Mouse (Mus musculus) forebrain, embryonic 16.5 days (tissue): ENCODE measurements around the gene Tspan9. TPM values are rescaled to one million over a fixed set of nuclear protein-coding genes. Genes with fewer than 3 reads are reported as not detected.

Experiments used
- ATAC-seq: fragments of 200-750 bp; cut with Nextera tagmentation; 2 replicates; pipeline ENCODE4 v1.8.0; 2017; ENCODE audit warnings: mild to moderate bottlenecking, moderate library complexity
- H3K27ac ChIP-seq: fragments of 300-500 bp; sonication (generic); 2 replicates; pipeline ENCODE4 v1.5.1; 2014; ENCODE audit warnings: low read length, control low read depth
- H3K27me3 ChIP-seq: fragments of 300-500 bp; sonication (generic); replicated peaks from 2 replicates; pipeline ENCODE4 v1.6.1; 2014; ENCODE audit warnings: low read length; ENCODE audit not compliant: control insufficient read depth, insufficient read depth
- H3K36me3 ChIP-seq: fragments of 300-500 bp; sonication (generic); 2 replicates; pipeline ENCODE4 v1.6.1; 2014; ENCODE audit not compliant: control insufficient read depth, insufficient read depth
- H3K4me1 ChIP-seq: fragments of 300-500 bp; sonication (generic); replicated peaks from 2 replicates; pipeline ENCODE4 v1.6.1; 2014; ENCODE audit warnings: low read length; ENCODE audit not compliant: control insufficient read depth, insufficient read depth
- H3K4me2 ChIP-seq: fragments of 300-500 bp; sonication (generic); 2 replicates; pipeline ENCODE4 v1.6.1; 2014; ENCODE audit warnings: mild to moderate bottlenecking, low read length, control low read depth
- H3K4me3 ChIP-seq: fragments of 300-500 bp; sonication (generic); replicated peaks from 2 replicates; pipeline ENCODE4 v1.5.1; 2014; ENCODE audit warnings: mild to moderate bottlenecking, low read length, control low read depth
- H3K9ac ChIP-seq: fragments of 300-500 bp; sonication (generic); replicated peaks from 2 replicates; pipeline ENCODE4 v1.6.1; 2014; ENCODE audit warnings: low read depth, low read length, control low read depth
- H3K9me3 ChIP-seq: fragments of 300-500 bp; sonication (generic); 2 replicates; pipeline ENCODE4 v1.6.1; 2016; ENCODE audit warnings: low read length; ENCODE audit not compliant: control insufficient read depth
- WGBS: fragments of 180-500 bp; shearing (Covaris S2); extraction: QIAGEN DNeasy Blood & Tissue Kit; methylation state at CpG from one replicate; pipeline ENCODE4 v1.1.7; 2014; 5-methylcytosine and 5-hydroxymethylcytosine counted together
- polyA plus RNA-seq: library from polyadenylated mRNA; unstranded; fragments of >200 nt; fragmentation: Nextera tagmentation; extraction: Ambion mirVana; gene quantifications from 2 replicates; pipeline ENCODE4 v1.2.1, GENCODE M21; 2015

The Tspan9 gene
- polyA plus RNA-seq, 1 experiment from 2014 or later = 57.4 TPM

- Histone ChIP-seq H3K36me3 (no peaks in the 10 kb centered on the region), H3K27ac (no peak overlapping the region), H3K9me3 (no peaks in the 10 kb centered on the region), H3K9ac (no peak overlapping the region), H3K4me1 (peaks cover 14% of the 10 kb centered on the region), H3K27me3 (peaks cover 3% of the 10 kb centered on the region; the same call in 1 of the 2 replicates), H3K4me2 (no peak overlapping the region), H3K4me3 (no peak overlapping the region)
- no peak for ATAC-seq
- WGBS = 71% methylated on average over 9 of the region's 9 CpGs
Observed at GRCm38 (mm10) chr6:128039077-128039766, 104.2 kb downstream of the Tspan9 start.

- Histone ChIP-seq H3K4me1 (peaks cover 17% of the 10 kb centered on the region), H3K4me2 (no peak overlapping the region), H3K27me3 (peaks cover 5% of the 10 kb centered on the region), H3K4me3 (no peak overlapping the region), H3K9me3 (no peaks in the 10 kb centered on the region), H3K9ac (no peak overlapping the region), H3K36me3 (no peaks in the 10 kb centered on the region), H3K27ac (no peak overlapping the region)
- 42% methylated on average over 6 of the region's 6 CpGs for WGBS
- ATAC-seq = no peak
Observed at GRCm38 (mm10) chr6:128038568-128038967, 104.8 kb downstream of the Tspan9 start.

DNA sequence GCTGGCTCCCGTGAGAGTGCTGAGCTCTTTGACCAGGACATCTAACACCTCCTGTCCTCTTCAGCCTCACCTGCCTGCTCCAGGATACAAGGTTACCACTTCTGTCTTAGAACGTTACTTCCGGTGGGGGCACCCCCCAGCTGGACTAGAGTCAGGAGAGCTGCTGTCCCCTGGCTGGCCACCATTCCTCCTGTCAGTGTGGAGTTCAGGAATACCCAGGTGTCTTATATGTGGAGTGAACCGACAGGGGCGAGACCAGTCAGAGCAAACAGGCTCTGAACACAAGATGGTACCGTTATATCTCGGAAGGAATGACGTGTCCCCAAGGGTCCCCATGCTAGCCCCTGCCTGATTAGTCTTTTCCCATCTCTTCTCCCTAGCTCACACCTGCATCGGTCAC, 106.8 kb downstream of the Tspan9 start:
- Histone ChIP-seq H3K36me3 (no peaks in the 10 kb centered on the region), H3K4me2 (no peak overlapping the region), H3K27me3 (peaks cover 11% of the 10 kb centered on the region), H3K27ac (no peak overlapping the region), H3K9ac (no peak overlapping the region), H3K4me1 (peaks cover 19% of the 10 kb centered on the region), H3K4me3 (no peak overlapping the region), H3K9me3 (no peaks in the 10 kb centered on the region)
- WGBS = 80% methylated on average over 9 of the region's 9 CpGs
- no peak for ATAC-seq

- H3K4me3 ChIP-seq = peak overlapping the region; percentile 60
- H3K9me3 ChIP-seq = no peaks in the 10 kb centered on the region
- ATAC-seq = peak; percentile 13; the same call in 1 of the 2 replicates
- 7% methylated on average over 4 of the region's 4 CpGs for WGBS
- H3K4me1 ChIP-seq = peaks cover 19% of the 10 kb centered on the region
- H3K4me2 ChIP-seq = peak overlapping the region; percentile 93
- H3K36me3 ChIP-seq = no peaks in the 10 kb centered on the region
- peak overlapping the region; percentile 11; the same call in 1 of the 2 replicates for H3K27ac ChIP-seq
- H3K27me3 ChIP-seq = peaks cover 11% of the 10 kb centered on the region
- peak overlapping the region; percentile 65 for H3K9ac ChIP-seq
Observed at GRCm38 (mm10) chr6:128035930-128036309, 107.5 kb downstream of the Tspan9 start.

GRCm38 (mm10) chr6:128035250-128035929, 108.0 kb downstream of the Tspan9 start:
- H3K9ac ChIP-seq = peak overlapping the region; percentile 65
- ATAC-seq = peak; percentile 57
- under 1% methylated on average over 34 of the region's 36 CpGs for WGBS
- peak overlapping the region; percentile 60 for H3K4me3 ChIP-seq
- H3K4me2 ChIP-seq = peak overlapping the region; percentile 93
- H3K9me3 ChIP-seq = no peaks in the 10 kb centered on the region
- peaks cover 11% of the 10 kb centered on the region for H3K27me3 ChIP-seq
- peak overlapping the region; percentile 14; the same call in 1 of the 2 replicates for H3K27ac ChIP-seq
- no peaks in the 10 kb centered on the region for H3K36me3 ChIP-seq
- H3K4me1 ChIP-seq = peaks cover 23% of the 10 kb centered on the region

GRCm38 (mm10) chr6:128034317-128035249, 108.8 kb downstream of the Tspan9 start:
- peak; percentile 83 for ATAC-seq
- 2% methylated on average over 80 of the region's 80 CpGs for WGBS
- Histone ChIP-seq H3K4me1 (peaks cover 26% of the 10 kb centered on the region), H3K27me3 (peaks cover 11% of the 10 kb centered on the region), H3K27ac (peak overlapping the region; percentile 51; the same call in 1 of the 2 replicates), H3K9ac (peak overlapping the region; percentile 65), H3K36me3 (no peaks in the 10 kb centered on the region), H3K9me3 (no peaks in the 10 kb centered on the region), H3K4me3 (peak overlapping the region; percentile 60), H3K4me2 (peak overlapping the region; percentile 93)

DNA sequence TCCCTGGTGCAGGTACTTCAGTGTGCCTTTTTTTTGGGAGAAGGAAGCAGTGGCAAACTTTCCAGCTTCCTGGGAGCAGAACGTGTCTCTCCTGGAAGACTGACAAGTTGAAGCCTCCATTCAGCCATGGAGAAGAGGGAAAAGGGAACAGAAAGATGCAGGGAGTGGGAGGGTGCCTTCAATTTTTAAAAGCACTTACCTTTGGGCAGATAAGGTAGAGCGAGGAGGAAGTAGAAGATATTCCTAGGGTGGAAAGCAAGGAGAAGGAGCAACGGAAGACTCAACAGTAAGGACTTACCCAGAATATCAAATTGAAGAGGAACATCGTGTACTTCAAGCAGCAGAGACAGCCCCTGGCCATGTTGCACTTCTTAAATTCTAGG, 109.5 kb downstream of the Tspan9 start:
- Histone ChIP-seq H3K4me1 (peaks cover 26% of the 10 kb centered on the region), H3K27ac (no peak overlapping the region), H3K9me3 (no peaks in the 10 kb centered on the region), H3K4me3 (peak overlapping the region; percentile 60), H3K36me3 (no peaks in the 10 kb centered on the region), H3K27me3 (peaks cover 11% of the 10 kb centered on the region), H3K4me2 (peak overlapping the region; percentile 93), H3K9ac (peak overlapping the region; percentile 65)
- ATAC-seq = no peak
- WGBS = 8% methylated on average over 4 of the region's 4 CpGs

GRCm38 (mm10) chr6:128033172-128033867, 110.1 kb downstream of the Tspan9 start:
- H3K4me3 ChIP-seq = peak overlapping the region; percentile 60
- H3K27ac ChIP-seq = no peak overlapping the region
- ATAC-seq = no peak
- 0 out of 2 replicates have a peak overlapping the region, but pooled peaks have one; percentile 2 for H3K9ac ChIP-seq
- no peaks in the 10 kb centered on the region for H3K9me3 ChIP-seq
- H3K4me2 ChIP-seq = peak overlapping the region; percentile 93
- H3K4me1 ChIP-seq = peaks cover 30% of the 10 kb centered on the region
- WGBS = 44% methylated on average over 11 of the region's 11 CpGs
- H3K36me3 ChIP-seq = no peaks in the 10 kb centered on the region
- H3K27me3 ChIP-seq = peaks cover 11% of the 10 kb centered on the region
